Mouse (Mus musculus) myocyte (in vitro differentiated cells): Measurements from ENCODE around the gene Zim1. TPM values are rescaled to one million over a fixed set of nuclear protein-coding genes. Genes with fewer than 3 reads are reported as not detected.
A peak's percentile ranks its signal among the peaks of the same experiment; 100 is the strongest.

Experiments used
- H3K27me3 ChIP-seq: one replicate; pipeline ENCODE4 v1.6.1; 2011; ENCODE audit not compliant: control insufficient read depth, insufficient read depth, insufficient read length
- H3K36me3 ChIP-seq: one replicate; pipeline ENCODE4 v1.6.1; 2011; ENCODE audit not compliant: control insufficient read depth, insufficient read depth
- H3K4me2 ChIP-seq: one replicate; pipeline ENCODE4 v1.6.1; 2011; ENCODE audit warnings: low read depth, control low read depth
- H3K4me3 ChIP-seq: one replicate; pipeline ENCODE4 v1.5.1; 2011; ENCODE audit warnings: mild to moderate bottlenecking, control low read depth, moderate library complexity
- H3K79me2 ChIP-seq: one replicate; pipeline ENCODE4 v1.6.1; 2011; ENCODE audit not compliant: control insufficient read depth, insufficient read depth
- H3ac ChIP-seq: one replicate; pipeline ENCODE4 v1.6.1; 2011; ENCODE audit not compliant: control insufficient read depth, insufficient read length
- CEBPB ChIP-seq: IDR thresholded peaks from 2 replicates; pipeline ENCODE4 v1.6.1; 2011; ENCODE audit warnings: mild to moderate bottlenecking, moderate library complexity; ENCODE audit not compliant: poor library complexity, insufficient read depth, severe bottlenecking
- E2F4 ChIP-seq: IDR thresholded peaks from one replicate; pipeline ENCODE4 v1.6.1; 2011; ENCODE audit warnings: mild to moderate bottlenecking, control low read depth, moderate library complexity; ENCODE audit not compliant: insufficient read depth
- MAX ChIP-seq: IDR thresholded peaks from one replicate; pipeline ENCODE4 v1.6.1; 2011; ENCODE audit warnings: low read depth, mild to moderate bottlenecking, control low read depth
- MYOD1 ChIP-seq, 3 experiments: IDR thresholded peaks; one replicate each; pipeline ENCODE4 v1.6.1; 2011; ENCODE audit warnings: control low read depth in 2 of 3, low read depth in 2 of 3, mild to moderate bottlenecking in 2 of 3, moderate library complexity in 1 of 3; ENCODE audit not compliant: insufficient read length in 2 of 3, control insufficient read depth in 1 of 3
- MYOG ChIP-seq, 3 experiments: IDR thresholded peaks; one replicate each; pipeline ENCODE4 v1.6.1; 2011; ENCODE audit warnings: control low read depth in 2 of 3, low read depth in 2 of 3, mild to moderate bottlenecking in 2 of 3; ENCODE audit not compliant: insufficient read length in 2 of 3, control insufficient read depth in 1 of 3, insufficient read depth in 1 of 3
- POLR2A ChIP-seq: IDR thresholded peaks from one replicate; pipeline ENCODE4 v1.6.1; 2011; ENCODE audit warnings: low read depth, mild to moderate bottlenecking, control low read depth, moderate library complexity; ENCODE audit not compliant: insufficient read length
- POLR2AphosphoS2 ChIP-seq: IDR thresholded peaks from one replicate; pipeline ENCODE4 v1.6.1; 2011; ENCODE audit warnings: low read depth, control low read depth; ENCODE audit not compliant: insufficient read length
- REST ChIP-seq: IDR thresholded peaks from one replicate; pipeline ENCODE4 v1.6.1; 2011; ENCODE audit warnings: mild to moderate bottlenecking, control low read depth, moderate library complexity; ENCODE audit not compliant: insufficient read depth, insufficient read length
- SRF ChIP-seq: IDR thresholded peaks from one replicate; pipeline ENCODE4 v1.6.1; 2011; ENCODE audit warnings: low read depth; ENCODE audit not compliant: control insufficient read depth, insufficient read length
- TCF12 ChIP-seq: IDR thresholded peaks from one replicate; pipeline ENCODE4 v1.6.1; 2011; ENCODE audit warnings: mild to moderate bottlenecking, control low read depth; ENCODE audit not compliant: poor library complexity, insufficient read depth, severe bottlenecking
- TCF3 ChIP-seq: IDR thresholded peaks from one replicate; pipeline ENCODE4 v1.6.1; 2011; ENCODE audit warnings: low read depth, control low read depth; ENCODE audit not compliant: insufficient read length
- USF1 ChIP-seq: IDR thresholded peaks from one replicate; pipeline ENCODE4 v1.6.1; 2011; ENCODE audit warnings: low read depth, mild to moderate bottlenecking, control low read depth, moderate library complexity
- polyA plus RNA-seq: library from polyadenylated mRNA; unstranded; fragments of >200 nt; fragmentation: generic; extraction: Trizol; gene quantifications from one replicate; pipeline ENCODE4 v1.2.1, GENCODE M21; 2012; ENCODE audit warnings: missing spikeins

Zim1 gene
- polyA plus RNA-seq, 1 experiment = 2.0 TPM

GRCm38 (mm10) chr7:6727351-6728121 is 31.3 kb upstream of the Zim1 start:
- H3K79me2 ChIP-seq = peaks cover 24% of the 10 kb centered on the region
- peak overlapping the region; percentile 74 for H3K4me3 ChIP-seq
- no peak overlapping the region for H3ac ChIP-seq
- H3K36me3 ChIP-seq = peaks cover 28% of the 10 kb centered on the region
- H3K4me2 ChIP-seq = peak overlapping the region; percentile 67
- TF ChIP-seq SRF = no peak
- TF ChIP-seq POLR2AphosphoS2 = peak; percentile 14
- no peaks in the 10 kb centered on the region for H3K27me3 ChIP-seq

GRCm38 (mm10) chr7:6709396-6709795 is 13.1 kb upstream of the Zim1 start:
- H3K36me3 ChIP-seq = peaks cover 36% of the 10 kb centered on the region
- H3K4me2 ChIP-seq = no peak overlapping the region
- H3ac ChIP-seq = no peak overlapping the region
- H3K27me3 ChIP-seq = no peaks in the 10 kb centered on the region
- H3K79me2 ChIP-seq = no peaks in the 10 kb centered on the region
- no peak for TF ChIP-seq MYOG (IDR thresholded peaks at IDR 0.05; ENCODE audit: control insufficient read depth in 1 of 3, insufficient read depth in 1 of 3, insufficient read length in 2 of 3, low read depth in 2 of 3)
- no peak for TF ChIP-seq MYOD1 (IDR thresholded peaks at IDR 0.05; ENCODE audit: control insufficient read depth in 1 of 3, insufficient read length in 2 of 3, low read depth in 2 of 3)
- TF ChIP-seq POLR2A = no peak
- no peak for TF ChIP-seq TCF12
- no peak overlapping the region for H3K4me3 ChIP-seq

- Histone ChIP-seq H3K4me3 (no peak overlapping the region), H3K36me3 (peaks cover 36% of the 10 kb centered on the region), H3K79me2 (no peaks in the 10 kb centered on the region), H3K27me3 (no peaks in the 10 kb centered on the region), H3ac (no peak overlapping the region), H3K4me2 (no peak overlapping the region)
- TF ChIP-seq POLR2A = peak; percentile 23
- TF ChIP-seq MYOG (IDR thresholded peaks at IDR 0.05; ENCODE audit: control insufficient read depth in 1 of 3, insufficient read depth in 1 of 3, insufficient read length in 2 of 3, low read depth in 2 of 3) = no peak
- no peak for TF ChIP-seq MAX
Observed at GRCm38 (mm10) chr7:6708451-6709180, 12.4 kb upstream of the Zim1 start.

DNA sequence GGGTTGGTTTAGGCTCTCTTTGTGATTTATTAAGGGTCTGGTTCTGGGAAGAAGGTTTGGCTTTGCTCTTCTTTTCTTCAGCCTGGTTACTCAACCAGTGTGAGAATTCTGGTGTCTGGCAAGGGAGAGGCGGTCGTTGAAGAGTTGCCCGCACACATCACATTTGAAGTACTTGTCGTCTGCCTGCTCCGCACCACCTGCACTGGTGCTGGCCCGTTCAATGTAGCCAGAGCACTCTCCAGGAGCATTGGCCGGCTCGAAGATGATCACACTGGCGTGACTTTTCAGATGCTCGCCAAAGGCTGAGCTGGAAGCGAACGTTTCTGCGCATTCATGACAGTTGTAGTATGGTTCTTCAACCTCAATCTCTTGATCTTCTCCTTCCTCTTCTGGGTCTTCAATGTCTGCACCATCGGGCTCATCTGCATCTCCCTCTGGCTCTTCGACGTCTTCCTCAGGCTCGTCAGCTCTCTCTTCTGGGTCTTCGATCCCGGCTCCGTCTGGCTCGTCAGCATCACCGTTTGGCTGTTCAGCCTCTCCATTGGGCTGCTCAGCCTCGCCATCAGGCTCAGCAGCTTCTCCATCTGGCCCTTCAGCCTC is 11.3 kb upstream of the Zim1 start:
- Histone ChIP-seq H3K4me2 (no peak overlapping the region), H3ac (no peak overlapping the region), H3K27me3 (no peaks in the 10 kb centered on the region), H3K79me2 (no peaks in the 10 kb centered on the region), H3K4me3 (no peak overlapping the region), H3K36me3 (peaks cover 32% of the 10 kb centered on the region)
- TF ChIP-seq SRF (no peak), MYOG (IDR thresholded peaks at IDR 0.05; ENCODE audit: control insufficient read depth in 1 of 3, insufficient read depth in 1 of 3, insufficient read length in 2 of 3, low read depth in 2 of 3) (no peak), POLR2AphosphoS2 (no peak), USF1 (no peak), POLR2A (no peak), TCF3 (no peak), E2F4 (no peak), CEBPB (no peak), MAX (no peak), MYOD1 (IDR thresholded peaks at IDR 0.05; ENCODE audit: control insufficient read depth in 1 of 3, insufficient read length in 2 of 3, low read depth in 2 of 3) (no peak), TCF12 (no peak), REST (no peak)

GRCm38 (mm10) chr7:6699230-6699629 is 3.0 kb upstream of the Zim1 start:
- Histone ChIP-seq H3K4me3 (no peak overlapping the region), H3ac (no peak overlapping the region), H3K4me2 (no peak overlapping the region), H3K27me3 (no peaks in the 10 kb centered on the region), H3K36me3 (no peaks in the 10 kb centered on the region), H3K79me2 (peaks cover 5% of the 10 kb centered on the region)
- no peak for TF ChIP-seq E2F4
- no peak for TF ChIP-seq CEBPB
- no peak for TF ChIP-seq TCF12
- TF ChIP-seq USF1 = no peak
- no peak for TF ChIP-seq MYOG (IDR thresholded peaks at IDR 0.05; ENCODE audit: control insufficient read depth in 1 of 3, insufficient read depth in 1 of 3, insufficient read length in 2 of 3, low read depth in 2 of 3)
